Mouse (Mus musculus): Measurements from ENCODE around the gene Dmgdh. TPM values are rescaled to one million over a fixed set of nuclear protein-coding genes. Genes with fewer than 3 reads are reported as not detected.

Gene Dmgdh
- not detected in 2 replicates for polyA plus RNA-seq (2012; rRNA removed; ENCODE audit: low replicate concordance)

DNA sequence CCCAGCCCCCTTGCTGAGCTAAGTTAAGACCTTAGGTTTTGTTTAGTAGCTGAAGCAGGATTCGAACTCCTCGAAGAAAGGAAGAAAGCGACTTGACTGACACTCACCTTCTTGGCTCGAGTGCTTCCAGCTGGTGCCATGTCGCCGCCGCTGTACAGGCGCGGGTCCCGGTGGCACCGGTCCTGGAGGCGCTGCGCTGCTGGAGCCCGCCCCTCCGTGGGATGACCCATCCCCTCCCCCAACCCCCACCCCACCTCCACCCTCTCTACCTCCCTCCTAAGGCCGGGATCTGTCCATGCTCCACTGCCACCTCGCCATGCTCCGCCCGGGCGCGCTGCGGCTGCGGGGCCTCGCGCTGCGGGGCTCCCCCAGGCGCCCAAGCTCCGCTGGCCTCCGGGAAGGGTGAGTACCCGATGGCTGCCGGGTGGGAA is at the start of gene Dmgdh, which contains the start of gene Bhmt2:
Dmgdh (plus strand) TSS at position 303 of the 431 bp plus-strand sequence.
Bhmt2 (minus strand) TSS at position 172 of the 431 bp plus-strand sequence.

DNA sequence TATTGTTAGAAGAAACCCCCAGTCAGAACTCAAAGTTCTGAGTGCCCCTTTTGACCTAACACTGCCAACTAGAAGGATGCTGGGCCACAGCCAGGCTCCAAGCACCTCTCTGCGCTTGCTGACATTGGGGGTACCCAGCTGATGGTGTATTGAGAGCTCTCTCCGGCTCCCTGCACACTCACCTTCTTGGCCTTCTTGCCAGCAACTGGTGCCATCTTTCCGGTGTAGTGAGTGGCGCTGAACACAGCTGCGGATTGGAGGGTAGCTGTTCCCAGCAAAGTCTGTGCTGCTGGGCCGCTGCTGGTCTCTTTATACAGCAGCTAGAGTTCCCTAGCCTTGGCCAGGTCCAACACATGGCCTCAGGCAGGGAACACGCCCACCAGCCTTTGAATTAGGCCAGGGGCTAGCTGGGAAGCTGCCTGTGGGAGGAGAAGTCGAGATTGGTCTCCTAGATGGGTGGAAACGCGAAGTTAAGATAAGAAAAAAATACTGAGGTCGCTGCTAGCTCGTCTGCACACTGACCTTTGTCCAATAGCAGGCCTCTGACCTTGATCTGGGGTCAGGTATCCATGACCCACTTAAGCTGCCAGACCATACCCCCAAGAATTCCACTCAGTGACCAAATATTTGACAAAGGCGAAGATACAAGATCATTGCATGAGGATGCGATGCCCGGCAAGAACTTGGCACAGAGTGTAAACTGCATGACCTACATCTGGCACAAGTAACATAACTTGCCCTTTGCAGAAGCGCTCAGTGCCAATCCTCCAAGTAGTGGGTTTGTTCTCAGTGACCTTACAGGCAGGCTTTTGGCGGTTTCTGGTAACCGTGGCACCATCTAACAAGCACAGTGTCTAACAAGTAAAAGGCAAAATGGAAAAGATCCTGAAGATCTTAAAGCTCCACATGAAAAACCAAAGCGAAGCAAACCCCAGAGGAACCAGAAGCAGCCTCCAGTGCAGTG is 36.7 kb upstream of the Dmgdh start, which contains the start of gene Bhmt:
Bhmt (minus strand) TSS at position 680 of the 964 bp plus-strand sequence.

DNA sequence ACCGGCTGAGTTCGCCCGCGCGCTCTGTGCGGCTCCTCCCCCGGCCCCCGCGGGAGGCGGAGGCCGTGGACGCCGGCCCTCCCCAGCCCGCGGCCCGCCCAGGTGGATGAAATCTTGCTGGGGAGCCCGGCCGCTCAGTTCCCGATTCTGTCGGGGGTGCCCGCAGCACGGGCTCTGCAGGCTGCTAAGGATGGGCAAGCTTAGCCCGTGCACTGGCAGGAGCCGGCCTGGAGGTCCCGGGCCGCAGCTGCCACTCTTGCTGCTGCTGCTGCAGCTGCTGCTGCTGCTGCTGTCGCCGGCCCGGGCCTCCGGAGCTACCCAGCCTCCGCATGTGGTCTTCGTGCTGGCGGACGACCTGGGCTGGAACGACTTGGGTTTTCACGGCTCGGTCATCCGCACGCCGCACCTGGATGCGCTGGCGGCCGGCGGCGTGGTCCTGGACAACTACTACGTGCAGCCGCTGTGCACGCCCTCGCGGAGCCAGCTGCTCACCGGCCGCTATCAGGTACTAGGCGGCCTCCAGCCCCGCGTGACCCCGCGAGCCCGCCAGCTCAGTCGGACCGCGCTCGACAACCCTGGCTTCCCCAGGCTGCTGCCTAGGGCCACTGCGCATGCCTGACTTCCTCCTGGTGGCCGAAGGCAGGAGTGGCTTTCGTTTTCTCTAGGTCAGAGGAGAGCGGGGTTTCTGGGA is 97.5 kb downstream of the Dmgdh start, which contains the start of gene Arsb:
Arsb (plus strand) TSS at position 43 of the 691 bp plus-strand sequence.

Other genes with a start within 250 kb of the Dmgdh start
- 3.5 and 5.2 TPM in 2 replicates for gene Jmy, start 174.6 kb upstream of the Dmgdh start, polyA plus RNA-seq (2012; rRNA removed; ENCODE audit: low replicate concordance)
- gene Bhmt, start 36.5 kb upstream of the Dmgdh start, polyA plus RNA-seq (2012; rRNA removed; ENCODE audit: low replicate concordance): 0.18 TPM in 1 of 2 replicates, not detected in the other
- not detected in 2 replicates for gene Bhmt2, start 131 bp upstream of the Dmgdh start, polyA plus RNA-seq (2012; rRNA removed; ENCODE audit: low replicate concordance)
- 3.9 and 7.4 TPM in 2 replicates for gene Arsb, start 97.2 kb downstream of the Dmgdh start, polyA plus RNA-seq (2012; rRNA removed; ENCODE audit: low replicate concordance)